Mouse (Mus musculus): ENCODE data around the gene Paxx.

The Paxx gene

GRCm38 (mm10) chr2:25480541-25480940, 19.6 kb upstream of the Paxx start:
- no peak for DNase-seq

- no peak for DNase-seq
These were observed 18.8 kb upstream of the Paxx start for GRCm38 (mm10) chr2:25479551-25480311.

- DNase-seq: peak; percentile 99
These were observed 17.2 kb upstream of the Paxx start for GRCm38 (mm10) chr2:25477967-25478675.

- DNase-seq: no peak
These were observed 16.6 kb upstream of the Paxx start for GRCm38 (mm10) chr2:25477541-25477940.

GRCm38 (mm10) chr2:25472550-25472949, 11.7 kb upstream of the Paxx start:
- no peak for DNase-seq

GRCm38 (mm10) chr2:25469969-25470368, 9.1 kb upstream of the Paxx start, which contains the start of gene Ptgds:
Gene Ptgds (minus strand): TSS chr2:25470046.
- no peak for DNase-seq

GRCm38 (mm10) chr2:25468962-25469915, 8.3 kb upstream of the Paxx start:
- DNase-seq: peak; percentile 82

GRCm38 (mm10) chr2:25467606-25468303, 6.9 kb upstream of the Paxx start:
- DNase-seq: peak; percentile 54

GRCm38 (mm10) chr2:25465816-25466635, 5.1 kb upstream of the Paxx start:
- DNase-seq: peak; percentile 73

GRCm38 (mm10) chr2:25465256-25465655, 4.4 kb upstream of the Paxx start:
- DNase-seq: no peak

GRCm38 (mm10) chr2:25463630-25464029, 2.7 kb upstream of the Paxx start:
- DNase-seq: peak; percentile 78

GRCm38 (mm10) chr2:25461407-25461806, 513 bp upstream of the Paxx start:
- DNase-seq: peak; percentile 67

- peak; percentile 84 for DNase-seq
These were observed 759 bp downstream of the Paxx start for GRCm38 (mm10) chr2:25460135-25460534.

- peak; percentile 73 for DNase-seq
These were observed 2.0 kb downstream of the Paxx start for GRCm38 (mm10) chr2:25458911-25459310.

GRCm38 (mm10) chr2:25457022-25457896, 3.6 kb downstream of the Paxx start:
- peak; percentile 74 for DNase-seq

- DNase-seq: no peak
These were observed 4.5 kb downstream of the Paxx start, which contains the start of gene Clic3 for GRCm38 (mm10) chr2:25456205-25456953. Gene Clic3 (plus strand): TSS chr2:25456838.

- DNase-seq: no peak
These were observed 7.9 kb downstream of the Paxx start for GRCm38 (mm10) chr2:25452951-25453350.

- no peak for DNase-seq
These were observed 9.8 kb downstream of the Paxx start for GRCm38 (mm10) chr2:25450853-25451647.

- peak; percentile 37 for DNase-seq
These were observed 18.2 kb downstream of the Paxx start for GRCm38 (mm10) chr2:25442682-25443081.
